Mouse (Mus musculus) lung, embryonic 14.5 days (tissue): Measurements from ENCODE around the gene Atp1a2. TPM values are rescaled to one million over a fixed set of nuclear protein-coding genes. Genes with fewer than 3 reads are reported as not detected.

Source experiments
- ATAC-seq: fragments of 200-750 bp; cut with Nextera tagmentation; 2 replicates; pipeline ENCODE4 v1.8.0; 2017; ENCODE audit warnings: mild to moderate bottlenecking, moderate TSS enrichment, moderate library complexity; ENCODE audit not compliant: insufficient read depth
- DNase-seq: peaks from one replicate; pipeline ENCODE4 v3.0.0-alpha.2; 2015
- H3K27ac ChIP-seq: fragments of 300-500 bp; sonication (generic); 2 replicates; pipeline ENCODE4 v1.5.1; 2014; ENCODE audit warnings: low read depth, mild to moderate bottlenecking, moderate library complexity
- H3K27me3 ChIP-seq: fragments of 300-500 bp; sonication (generic); 2 replicates; pipeline ENCODE4 v1.6.1; 2014; ENCODE audit warnings: low read length, control low read depth; ENCODE audit not compliant: insufficient read depth
- H3K36me3 ChIP-seq: fragments of 300-500 bp; sonication (generic); 2 replicates; pipeline ENCODE4 v1.6.1; 2014; ENCODE audit warnings: control low read depth; ENCODE audit not compliant: insufficient read depth
- H3K4me1 ChIP-seq: fragments of 300-500 bp; sonication (generic); 2 replicates; pipeline ENCODE4 v1.6.1; 2014; ENCODE audit warnings: antibody characterized with exemption, control low read depth; ENCODE audit not compliant: insufficient read depth
- H3K4me2 ChIP-seq: fragments of 300-500 bp; sonication (generic); 2 replicates; pipeline ENCODE4 v1.6.1; 2014; ENCODE audit warnings: mild to moderate bottlenecking
- H3K4me3 ChIP-seq: fragments of 300-500 bp; sonication (generic); 2 replicates; pipeline ENCODE4 v1.5.1; 2014; ENCODE audit warnings: low read depth, low read length
- H3K9ac ChIP-seq: fragments of 300-500 bp; sonication (generic); 2 replicates; pipeline ENCODE4 v1.6.1; 2014
- H3K9me3 ChIP-seq: fragments of 300-500 bp; sonication (generic); 2 replicates; pipeline ENCODE4 v1.6.1; 2016; ENCODE audit warnings: low read depth, low read length, control low read depth
- CTCF ChIP-seq: IDR thresholded peaks from 2 replicates; pipeline ENCODE4 v1.5.1; 2016; ENCODE audit warnings: antibody characterized with exemption, low read depth
- WGBS: fragments of 180-500 bp; shearing (Covaris S2); extraction: QIAGEN DNeasy Blood & Tissue Kit; methylation state at CpG from one replicate; pipeline ENCODE4 v1.1.7; 2014; 5-methylcytosine and 5-hydroxymethylcytosine counted together
- polyA plus RNA-seq: library from polyadenylated mRNA; unstranded; fragments of >200 nt; fragmentation: Nextera tagmentation; extraction: Ambion mirVana; gene quantifications from 2 replicates; pipeline ENCODE4 v1.2.1, GENCODE M21; 2014

The Atp1a2 gene
- polyA plus RNA-seq, 1 experiment from 2014 or later: 1.3 TPM

DNA sequence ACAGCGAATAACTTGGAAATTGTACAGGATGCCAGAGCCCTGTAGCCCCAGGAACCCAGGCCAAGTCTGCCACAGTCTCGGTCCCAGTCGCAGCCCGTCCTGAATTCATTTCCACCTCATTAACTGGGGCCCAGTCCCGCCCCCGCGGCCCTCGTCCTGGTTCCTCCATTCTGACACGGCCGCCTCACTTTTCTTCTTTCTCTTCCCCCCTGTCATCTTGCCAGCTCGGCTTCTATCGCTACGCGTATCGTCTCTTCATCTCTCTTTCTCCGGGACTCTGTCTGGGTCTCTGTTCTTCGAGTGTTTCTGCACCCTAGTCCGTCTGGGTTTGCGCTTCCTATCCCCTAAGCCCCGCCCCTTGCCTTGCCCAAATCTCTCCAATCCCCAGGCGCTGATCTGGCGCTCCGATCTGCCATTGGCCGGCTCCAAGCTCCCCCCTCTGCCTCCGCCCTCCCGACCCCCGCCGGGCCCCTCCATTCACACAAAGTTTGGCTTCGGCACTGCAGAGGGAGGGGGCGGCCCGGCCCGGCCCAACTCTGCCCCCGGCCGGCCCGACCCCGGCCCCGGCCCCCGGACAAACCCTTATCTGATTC, 43.0 kb upstream of the Atp1a2 start, which contains the start of gene Kcnj10:
TSS of gene Kcnj10 (plus strand) at position 482 of the 593 bp plus-strand sequence.
- no peak for TF ChIP-seq CTCF
- Histone ChIP-seq H3K9me3 (no peaks in the 10 kb centered on the region), H3K27ac (no peak within 1 kb of the TSS), H3K9ac (no peak within 1 kb of the TSS), H3K4me1 (no peaks in the 10 kb centered on the region; the same call in 1 of the 2 replicates), H3K27me3 (peaks cover 32% of the 10 kb centered on the region), H3K4me3 (peak within 1 kb of the TSS; percentile 33), H3K4me2 (peak within 1 kb of the TSS; percentile 64), H3K36me3 (no peaks in the 10 kb centered on the region)
- WGBS: under 1% methylated on average over 38 of the region's 38 CpGs
- DNase-seq (peak; percentile 87), ATAC-seq (peak; percentile 93)

DNA sequence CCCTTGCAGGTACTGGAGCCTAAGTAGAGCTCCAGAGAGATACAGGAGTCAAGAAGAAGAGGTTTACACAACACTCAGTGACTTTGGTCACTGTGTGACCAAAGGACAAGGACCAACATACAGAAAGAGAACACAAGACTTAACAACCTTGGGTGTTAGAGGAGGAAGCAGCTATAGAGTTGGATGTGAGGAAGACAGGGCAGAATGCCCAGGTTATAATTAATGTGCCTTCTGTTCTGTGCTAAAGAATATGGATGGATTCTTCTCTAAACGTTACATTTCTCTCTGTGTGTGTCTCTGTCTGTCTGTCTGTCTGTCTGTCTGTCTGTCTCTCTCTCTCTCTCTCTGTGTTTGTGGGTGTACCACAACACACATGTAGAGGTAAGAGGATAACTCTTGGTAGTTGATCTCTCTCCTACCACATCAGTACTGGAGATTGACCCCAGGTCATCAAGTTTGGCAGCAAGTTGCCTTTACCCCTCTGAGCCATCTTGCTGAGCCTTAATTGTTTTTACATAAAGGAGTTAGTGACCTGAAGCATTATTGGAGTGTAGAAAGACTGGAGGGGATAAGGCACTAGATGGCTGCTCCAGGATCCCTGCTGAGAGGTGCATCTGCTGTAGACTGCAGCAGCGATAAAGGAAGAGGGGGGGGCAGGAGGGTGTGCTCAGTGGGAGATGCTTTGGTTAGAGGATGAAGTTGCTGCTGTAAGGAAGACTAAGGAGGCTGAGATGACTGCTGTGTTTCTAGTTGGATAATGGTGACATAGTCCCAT, 39.7 kb upstream of the Atp1a2 start:
- Histone ChIP-seq H3K27ac (no peak overlapping the region), H3K4me3 (no peak overlapping the region), H3K36me3 (no peaks in the 10 kb centered on the region), H3K9me3 (no peaks in the 10 kb centered on the region), H3K9ac (no peak overlapping the region), H3K27me3 (peaks cover 29% of the 10 kb centered on the region), H3K4me1 (no peaks in the 10 kb centered on the region; the same call in 1 of the 2 replicates), H3K4me2 (no peak overlapping the region)
- TF ChIP-seq CTCF: no peak
- ATAC-seq: no peak
- 34% methylated on average over 2 of the region's 2 CpGs for WGBS
- no peak for DNase-seq

DNA sequence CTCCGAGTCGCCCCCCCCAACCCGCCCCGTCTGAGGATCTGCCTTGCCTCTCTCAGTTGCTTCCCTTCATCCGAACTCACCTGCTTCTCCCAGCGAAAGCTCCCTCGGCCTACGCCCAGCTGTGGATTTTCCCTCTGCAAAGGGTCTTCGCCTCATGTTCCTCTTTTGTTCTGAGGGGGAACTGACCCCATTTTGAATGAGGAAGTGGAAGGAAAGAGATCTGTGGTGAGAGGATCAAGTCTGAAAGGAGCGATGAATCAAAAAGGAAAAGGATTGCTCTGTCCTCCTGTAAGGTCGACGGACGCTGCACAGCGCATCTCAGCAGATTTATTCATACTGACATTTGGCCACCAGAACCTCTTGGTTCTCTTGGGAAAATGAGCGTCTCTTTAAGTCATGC, 37.9 kb upstream of the Atp1a2 start:
- H3K27ac ChIP-seq: no peak overlapping the region
- H3K9ac ChIP-seq: no peak overlapping the region
- no peaks in the 10 kb centered on the region for H3K9me3 ChIP-seq
- H3K4me1 ChIP-seq: no peaks in the 10 kb centered on the region; the same call in 1 of the 2 replicates
- no peak overlapping the region for H3K4me3 ChIP-seq
- no peak overlapping the region for H3K4me2 ChIP-seq
- WGBS: 64% methylated on average over 15 of the region's 15 CpGs
- ATAC-seq (no peak), DNase-seq (no peak)
- peaks cover 14% of the 10 kb centered on the region for H3K27me3 ChIP-seq
- H3K36me3 ChIP-seq: no peaks in the 10 kb centered on the region
- no peak for TF ChIP-seq CTCF

DNA sequence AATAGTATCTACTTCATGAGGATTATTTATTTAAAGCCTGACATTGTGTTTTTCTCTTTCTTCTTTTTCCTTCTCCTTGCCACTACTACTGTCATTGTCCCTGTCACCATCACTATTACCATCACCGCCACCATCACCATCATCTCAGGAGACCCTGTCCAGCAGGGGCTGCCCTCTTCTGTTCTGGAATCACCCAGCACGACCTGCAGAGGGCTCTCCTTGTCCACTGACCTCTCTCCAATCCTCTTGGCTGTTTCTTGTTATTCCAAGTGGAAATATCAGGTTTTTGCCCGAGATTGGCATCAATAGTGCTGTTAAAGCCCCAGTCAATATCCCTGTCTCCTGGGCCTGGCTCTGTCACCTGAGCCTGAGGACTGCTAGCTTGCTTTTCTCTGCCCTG, 35.6 kb upstream of the Atp1a2 start:
- no peaks in the 10 kb centered on the region for H3K36me3 ChIP-seq
- TF ChIP-seq CTCF: peak; percentile 59
- DNase-seq (no peak), ATAC-seq (peak; percentile 47; the same call in 1 of the 2 replicates)
- WGBS: 18% methylated on average over 3 of the region's 3 CpGs
- no peaks in the 10 kb centered on the region for H3K4me1 ChIP-seq
- no peak overlapping the region for H3K27ac ChIP-seq
- no peaks in the 10 kb centered on the region for H3K9me3 ChIP-seq
- no peak overlapping the region for H3K4me2 ChIP-seq
- H3K27me3 ChIP-seq: peaks cover 23% of the 10 kb centered on the region
- H3K4me3 ChIP-seq: no peak overlapping the region
- no peak overlapping the region for H3K9ac ChIP-seq

DNA sequence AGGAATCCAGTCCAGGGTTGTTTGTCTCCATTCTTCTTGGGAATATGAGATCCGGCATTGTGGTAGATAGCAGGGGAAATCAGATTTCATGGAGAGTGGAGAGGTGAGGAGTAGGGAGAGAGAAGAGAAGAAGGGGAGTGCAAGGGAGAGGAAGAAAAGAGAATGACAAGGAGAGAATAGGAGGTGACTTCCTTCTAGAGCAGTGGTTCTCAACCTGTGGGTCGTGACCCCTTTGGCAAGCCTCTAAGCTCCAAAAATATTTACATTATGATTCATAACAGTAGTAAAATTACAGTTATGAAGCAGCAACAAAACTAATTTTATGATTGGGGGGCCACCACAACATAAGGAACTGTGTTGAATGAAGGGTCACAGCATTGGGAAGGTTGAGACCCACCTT, 35.1 kb upstream of the Atp1a2 start:
- H3K4me3 ChIP-seq: no peak overlapping the region
- no peak overlapping the region for H3K27ac ChIP-seq
- WGBS: 75% methylated on average over 2 of the region's 2 CpGs
- H3K9me3 ChIP-seq: no peaks in the 10 kb centered on the region
- H3K4me1 ChIP-seq: no peaks in the 10 kb centered on the region
- H3K27me3 ChIP-seq: peaks cover 28% of the 10 kb centered on the region
- DNase-seq: no peak
- no peak overlapping the region for H3K4me2 ChIP-seq
- no peak for ATAC-seq
- no peak for TF ChIP-seq CTCF
- H3K9ac ChIP-seq: no peak overlapping the region
- no peaks in the 10 kb centered on the region for H3K36me3 ChIP-seq

DNA sequence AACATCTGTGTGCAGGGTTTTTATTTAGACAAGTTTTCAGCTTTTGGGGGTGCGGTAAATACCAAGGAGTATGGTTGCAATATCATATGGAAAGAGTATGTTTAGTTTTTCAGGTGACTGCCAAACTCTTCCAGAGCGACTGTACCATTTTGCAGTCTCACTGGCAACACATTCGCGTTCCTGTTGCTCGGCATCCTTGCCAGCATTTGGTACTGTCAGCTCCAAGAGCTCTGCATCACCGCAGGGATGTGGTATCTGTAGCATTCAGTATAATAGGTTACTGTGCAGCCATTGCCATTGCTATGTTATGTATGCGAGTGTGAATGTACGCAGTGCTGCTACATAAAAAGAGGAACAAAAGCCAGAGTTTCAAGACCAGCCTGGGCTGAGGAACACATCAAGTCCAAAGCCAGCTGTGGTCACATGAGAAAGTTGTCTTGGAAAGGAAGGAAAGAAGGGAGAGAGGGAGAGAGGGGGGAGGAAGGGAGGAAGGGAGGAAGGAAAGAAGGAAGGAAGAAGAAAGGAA, 33.6 kb upstream of the Atp1a2 start:
- Histone ChIP-seq H3K4me3 (no peak overlapping the region), H3K4me2 (no peak overlapping the region), H3K9ac (no peak overlapping the region), H3K9me3 (no peaks in the 10 kb centered on the region; the same call in 1 of the 2 replicates), H3K27me3 (peaks cover 43% of the 10 kb centered on the region), H3K4me1 (no peaks in the 10 kb centered on the region), H3K36me3 (no peaks in the 10 kb centered on the region), H3K27ac (no peak overlapping the region)
- no peak for TF ChIP-seq CTCF
- ATAC-seq (no peak), DNase-seq (no peak)
- 71% methylated on average over 8 of the region's 8 CpGs for WGBS

DNA sequence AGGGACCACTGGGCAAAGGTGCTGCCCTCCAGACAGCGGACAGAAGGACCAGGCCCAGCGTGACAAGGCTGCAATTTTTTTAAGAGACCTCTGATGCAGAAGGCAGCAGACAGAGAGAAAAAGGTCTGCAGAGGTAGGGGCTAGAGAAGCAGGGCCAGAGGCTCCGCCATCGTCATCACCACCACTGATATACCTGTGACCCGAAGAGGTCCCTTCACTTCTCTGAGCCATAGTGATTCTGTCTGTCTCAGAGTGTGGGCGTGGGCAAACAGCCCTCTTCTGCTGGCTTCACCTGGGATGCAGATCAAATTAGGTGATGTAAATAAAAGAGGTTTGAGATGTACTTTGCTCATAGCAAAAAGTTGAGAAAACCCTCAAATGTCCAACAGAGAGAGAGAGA, 31.8 kb upstream of the Atp1a2 start:
- H3K9ac ChIP-seq: no peak overlapping the region
- no peak overlapping the region for H3K4me2 ChIP-seq
- H3K4me1 ChIP-seq: no peaks in the 10 kb centered on the region
- H3K4me3 ChIP-seq: no peak overlapping the region
- 71% methylated on average over 6 of the region's 6 CpGs for WGBS
- H3K9me3 ChIP-seq: no peaks in the 10 kb centered on the region; the same call in 1 of the 2 replicates
- ATAC-seq (no peak), DNase-seq (no peak)
- H3K27ac ChIP-seq: no peak overlapping the region
- no peaks in the 10 kb centered on the region for H3K36me3 ChIP-seq
- no peak for TF ChIP-seq CTCF
- peaks cover 54% of the 10 kb centered on the region for H3K27me3 ChIP-seq
